Mouse (Mus musculus) heart, adult 2 months (tissue): Measurements from ENCODE around the gene Arhgap19. TPM values are rescaled to one million over a fixed set of nuclear protein-coding genes. Genes with fewer than 3 reads are reported as not detected.

Source experiments
- DNase-seq, 2 experiments: peaks; one replicate each; pipeline ENCODE4 v3.0.0; 2021
- H3K27ac ChIP-seq: fragments of 200-600 bp; 2 replicates; pipeline ENCODE4 v1.8.1; 2022
- H3K27me3 ChIP-seq: fragments of 200-500 bp; 2 replicates; pipeline ENCODE4 v1.6.1; 2012; ENCODE audit warnings: mild to moderate bottlenecking, low read length, inconsistent platforms, mixed read lengths; ENCODE audit not compliant: control insufficient read depth, insufficient read depth
- H3K36me3 ChIP-seq: fragments of 200-500 bp; 2 replicates; pipeline ENCODE4 v1.6.1; 2012; ENCODE audit warnings: low read length, inconsistent platforms; ENCODE audit not compliant: control insufficient read depth, insufficient read depth
- H3K4me1 ChIP-seq: fragments of 200-500 bp; 2 replicates; pipeline ENCODE4 v1.6.1; 2011; ENCODE audit warnings: low read length; ENCODE audit not compliant: control insufficient read depth, insufficient read depth
- H3K4me3 ChIP-seq: fragments of 200-600 bp; 2 replicates; pipeline ENCODE4 v1.8.1; 2022
- H3K79me2 ChIP-seq: fragments of 200-500 bp; replicated peaks from 2 replicates; pipeline ENCODE4 v1.6.1; 2012; ENCODE audit warnings: mild to moderate bottlenecking, inconsistent platforms, low read length, moderate library complexity, mixed read lengths; ENCODE audit not compliant: control insufficient read depth, insufficient read depth
- H3K9ac ChIP-seq: fragments of 200-500 bp; 2 replicates; pipeline ENCODE4 v1.6.1; 2012; ENCODE audit warnings: low read depth, mild to moderate bottlenecking, control low read depth, inconsistent platforms, low read length, mixed read lengths
- CTCF ChIP-seq: fragments of 200-600 bp; IDR thresholded peaks from 2 replicates; pipeline ENCODE4 v1.8.1; 2022; ENCODE audit warnings: antibody characterized with exemption, mild to moderate bottlenecking, moderate library complexity
- EP300 ChIP-seq: fragments of 200-500 bp; IDR thresholded peaks from 2 replicates; pipeline ENCODE4 v1.6.1; 2011; ENCODE audit warnings: low read depth, low read length, control low read depth; ENCODE audit not compliant: insufficient read depth
- POLR2A ChIP-seq: fragments of 200-500 bp; IDR thresholded peaks from 2 replicates; pipeline ENCODE4 v1.6.1; 2011; ENCODE audit warnings: mild to moderate bottlenecking, low read depth, low read length, control low read depth; ENCODE audit not compliant: insufficient read depth
- WGBS: fragments of 180-500 bp; shearing (Covaris S2); methylation state at CpG from one replicate; pipeline ENCODE4 v1.1.7; 2018; 5-methylcytosine and 5-hydroxymethylcytosine counted together
- intact Hi-C: fragments of 180-260 bp; cut with DNase I; formaldehyde crosslinking; loops from one replicate; pipeline ENCODE4 v1.15.1; 2025
- polyA plus RNA-seq: library from polyadenylated mRNA; depleted of rRNA; stranded (reverse); fragments of >200 nt; gene quantifications from 2 replicates; pipeline ENCODE4 v1.2.3, GENCODE M21; 2012
- total RNA-seq, 2 experiments: library from RNA; stranded (reverse); gene quantifications; 2 replicates each; pipeline ENCODE4 v1.2.3; 2021

Gene Arhgap19
- total and polyA plus RNA-seq, 3 experiments = 1.4 to 2.0 (median 1.7) TPM

DNA sequence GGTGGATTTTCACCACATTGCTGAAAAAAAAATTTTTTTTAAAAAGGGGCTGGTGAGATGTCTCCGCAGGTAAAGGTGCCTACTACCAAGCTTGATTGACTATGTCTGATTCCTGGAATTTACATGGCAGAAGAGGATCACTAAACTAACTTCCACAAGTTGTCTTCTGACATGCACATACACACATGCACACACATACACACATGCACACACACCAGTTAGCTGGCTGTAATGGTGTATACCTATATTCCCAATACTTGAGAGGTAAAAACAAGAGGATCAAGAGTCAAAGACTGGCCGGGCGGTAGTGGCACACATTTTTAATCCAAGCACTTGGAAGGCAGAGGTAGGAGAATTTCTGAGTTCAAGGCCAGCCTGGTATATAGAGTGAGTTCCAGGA is 37.8 kb upstream of the Arhgap19 start:
- no peak for DNase-seq
- H3K4me1 ChIP-seq = no peaks in the 10 kb centered on the region; the same call in none of the 2 replicates
- no peak overlapping the region for H3K9ac ChIP-seq
- 96% methylated on average over 3 of the region's 3 CpGs for WGBS
- H3K27ac ChIP-seq = no peak overlapping the region
- TF ChIP-seq CTCF = no peak
- no peak for TF ChIP-seq EP300
- TF ChIP-seq POLR2A = no peak
- no peak overlapping the region for H3K4me3 ChIP-seq
- H3K36me3 ChIP-seq = no peaks in the 10 kb centered on the region
- intact Hi-C loops = no loop called here
- no peaks in the 10 kb centered on the region for H3K79me2 ChIP-seq
- no peaks in the 10 kb centered on the region for H3K27me3 ChIP-seq

DNA sequence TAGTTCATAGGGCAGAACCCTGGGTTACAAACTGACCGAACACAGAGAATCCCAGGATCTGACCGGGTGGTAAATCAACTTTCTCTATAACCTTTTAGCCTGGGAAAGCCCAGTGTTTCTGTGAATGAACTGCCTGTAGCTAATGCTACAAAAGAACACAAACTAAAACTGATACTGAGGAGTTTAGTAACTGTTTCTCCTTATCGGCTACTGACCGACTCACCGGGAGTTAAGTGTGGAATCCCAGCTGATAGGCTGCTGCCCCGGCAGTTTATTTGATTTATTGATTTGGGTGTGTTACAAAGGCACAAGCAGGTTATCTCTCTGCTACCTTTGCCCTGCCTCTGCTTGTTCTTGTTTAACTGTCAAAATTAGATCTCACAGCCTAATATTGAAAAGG is 37.0 kb upstream of the Arhgap19 start:
- H3K4me1 ChIP-seq = no peaks in the 10 kb centered on the region; the same call in none of the 2 replicates
- H3K36me3 ChIP-seq = no peaks in the 10 kb centered on the region
- no peaks in the 10 kb centered on the region for H3K79me2 ChIP-seq
- no peak overlapping the region for H3K4me3 ChIP-seq
- no peak overlapping the region for H3K27ac ChIP-seq
- TF ChIP-seq EP300 = no peak
- no peak for TF ChIP-seq POLR2A
- no peak for TF ChIP-seq CTCF
- H3K9ac ChIP-seq = no peak overlapping the region
- DNase-seq = no peak
- no peaks in the 10 kb centered on the region for H3K27me3 ChIP-seq
- intact Hi-C loops = no loop called here
- WGBS = 63% methylated on average over 6 of the region's 6 CpGs

DNA sequence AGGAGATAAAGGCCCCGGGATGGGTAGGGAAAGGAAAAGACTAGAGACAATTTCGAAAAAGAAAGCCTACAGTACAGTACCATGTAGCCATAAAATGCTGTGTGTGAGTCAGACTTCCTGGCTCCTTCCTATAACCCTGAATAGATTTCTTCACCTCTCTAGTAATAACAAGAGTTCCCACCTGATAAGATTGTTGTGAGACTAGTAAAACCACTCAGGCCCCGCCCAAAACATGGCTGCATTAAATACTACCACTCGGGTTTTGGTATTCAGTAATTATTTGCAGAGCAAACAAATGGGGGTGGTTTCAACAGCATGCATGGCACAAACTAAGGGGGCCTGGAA is 36.0 kb upstream of the Arhgap19 start:
- H3K9ac ChIP-seq = no peak overlapping the region

DNA sequence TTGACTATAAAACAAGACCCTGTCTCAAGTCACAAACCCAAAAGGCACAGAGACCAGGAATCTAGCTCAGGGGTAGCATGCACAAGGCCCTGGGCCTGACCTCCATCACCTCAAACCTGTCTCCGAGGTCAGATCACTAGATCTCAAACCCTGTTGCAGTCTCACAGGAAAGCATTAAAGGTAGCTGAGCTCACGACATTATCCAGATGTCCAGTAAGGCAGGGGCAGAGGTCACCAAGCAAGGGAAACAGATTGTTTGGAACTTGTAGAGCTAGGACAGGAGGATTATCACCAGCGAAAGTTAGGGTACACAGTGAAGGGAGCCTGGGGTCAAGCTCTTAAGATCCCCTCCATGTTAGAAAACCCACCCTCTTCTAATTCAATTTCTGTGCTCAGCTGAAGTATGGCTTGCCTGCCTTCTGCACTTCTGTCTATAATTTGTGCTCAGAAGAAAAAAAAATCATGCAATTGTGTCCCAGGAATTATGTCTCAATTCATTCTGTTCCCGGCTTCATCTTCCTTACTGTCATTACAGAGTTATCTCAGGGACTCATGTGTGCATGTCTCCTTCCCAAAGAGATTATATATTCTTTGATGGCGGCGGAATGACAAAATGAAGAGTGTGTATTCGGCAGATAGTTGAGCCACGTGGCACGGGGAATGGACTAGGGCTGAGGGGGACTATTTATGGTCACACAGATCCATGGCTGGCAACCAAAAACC is 35.5 kb upstream of the Arhgap19 start:
- H3K27ac ChIP-seq = no peak overlapping the region
- no peaks in the 10 kb centered on the region for H3K36me3 ChIP-seq
- WGBS = 28% methylated on average over 9 of the region's 9 CpGs
- H3K4me3 ChIP-seq = no peak overlapping the region
- no peaks in the 10 kb centered on the region; the same call in none of the 2 replicates for H3K4me1 ChIP-seq
- intact Hi-C loops = no loop called here
- no peak for TF ChIP-seq EP300
- no peak for TF ChIP-seq CTCF
- TF ChIP-seq POLR2A = no peak
- no peak for DNase-seq
- H3K27me3 ChIP-seq = no peaks in the 10 kb centered on the region
- H3K79me2 ChIP-seq = no peaks in the 10 kb centered on the region
- H3K9ac ChIP-seq = no peak overlapping the region

More for the DNA sequence above, 36.0 kb upstream of the Arhgap19 start:
- Histone ChIP-seq H3K4me3 (no peak overlapping the region), H3K79me2 (no peaks in the 10 kb centered on the region), H3K4me1 (no peaks in the 10 kb centered on the region; the same call in none of the 2 replicates), H3K27me3 (no peaks in the 10 kb centered on the region), H3K36me3 (no peaks in the 10 kb centered on the region), H3K27ac (no peak overlapping the region)
- intact Hi-C loops = no loop called here
- 11% methylated on average over 4 of the region's 4 CpGs for WGBS
- no peak for TF ChIP-seq CTCF
- TF ChIP-seq EP300 = no peak
- no peak for DNase-seq

DNA sequence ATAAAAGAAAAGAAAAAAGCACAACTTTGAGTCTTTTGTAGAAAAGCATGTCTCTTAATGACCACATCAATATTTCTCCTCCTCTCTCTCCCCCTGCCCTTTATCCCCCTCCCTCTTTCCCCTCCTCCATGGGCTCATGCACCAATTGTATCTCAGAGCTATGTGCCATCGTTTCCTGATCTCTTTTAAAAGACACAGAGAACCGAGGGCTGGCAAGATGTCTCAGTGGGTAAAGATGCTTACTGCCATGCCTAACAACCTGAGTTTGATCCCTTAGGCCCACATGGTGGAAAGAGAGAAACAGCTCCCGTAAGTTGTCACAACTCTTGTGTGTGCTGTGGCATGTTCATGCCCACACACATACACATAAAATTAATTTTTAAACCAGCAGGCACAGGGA is 34.9 kb upstream of the Arhgap19 start:
- Histone ChIP-seq H3K27me3 (no peaks in the 10 kb centered on the region), H3K9ac (no peak overlapping the region), H3K27ac (no peak overlapping the region), H3K36me3 (no peaks in the 10 kb centered on the region), H3K4me1 (peaks cover 2% of the 10 kb centered on the region), H3K4me3 (no peak overlapping the region), H3K79me2 (no peaks in the 10 kb centered on the region)
- intact Hi-C loops = no loop called here
- 61% methylated on average over 3 of the region's 3 CpGs for WGBS
- no peak for DNase-seq
- TF ChIP-seq EP300 (no peak), POLR2A (no peak), CTCF (no peak)

DNA sequence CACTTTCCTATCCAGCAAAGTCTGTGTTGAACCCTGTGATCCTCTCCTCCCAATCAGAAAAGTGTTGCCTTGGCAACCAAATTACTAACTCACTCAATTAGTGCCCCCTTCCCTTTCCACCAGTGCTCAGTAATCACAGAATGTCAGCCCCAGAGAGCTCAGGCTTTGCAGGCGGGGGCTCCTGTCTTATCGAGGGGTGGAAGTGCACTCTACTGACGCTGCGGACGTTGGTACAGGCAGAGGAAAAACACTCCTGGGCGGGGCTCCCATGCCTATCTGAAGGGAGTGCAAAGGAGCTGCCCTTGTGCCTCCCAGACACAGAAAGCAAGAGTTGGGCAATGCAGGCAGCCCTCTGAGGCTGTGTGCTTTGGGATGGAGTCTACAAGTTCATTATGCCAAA is 34.0 kb upstream of the Arhgap19 start:
- Histone ChIP-seq H3K27ac (no peak overlapping the region), H3K79me2 (no peaks in the 10 kb centered on the region), H3K4me1 (peaks cover 6% of the 10 kb centered on the region), H3K27me3 (no peaks in the 10 kb centered on the region), H3K9ac (no peak overlapping the region), H3K36me3 (no peaks in the 10 kb centered on the region), H3K4me3 (no peak overlapping the region)
- intact Hi-C loops = no loop called here
- peak in 1 of 2 experiments; percentile 34 for DNase-seq
- TF ChIP-seq CTCF (no peak), EP300 (no peak), POLR2A (no peak)
- 9% methylated on average over 6 of the region's 6 CpGs for WGBS
